Mouse (Mus musculus): ENCODE measurements around the gene Hdgfl2.

DNA sequence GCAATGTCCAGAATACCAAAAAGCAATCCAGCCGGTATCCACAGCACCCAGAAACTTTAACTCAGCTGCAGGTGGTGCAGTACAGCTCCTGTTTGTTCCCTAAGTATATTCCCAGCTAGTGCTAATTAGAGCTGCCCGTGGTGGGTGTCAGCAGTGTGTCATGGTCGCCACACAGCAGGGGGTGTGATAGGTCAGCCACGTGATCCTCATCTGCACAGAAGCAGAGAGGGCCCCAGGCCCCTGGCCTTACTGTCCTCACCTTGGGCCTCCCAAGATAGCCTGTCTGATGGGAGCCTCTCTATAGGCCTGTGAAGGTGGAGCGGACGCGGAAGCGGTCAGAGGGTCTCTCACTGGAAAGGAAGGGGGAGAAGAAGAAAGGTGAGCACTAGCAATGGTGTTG is 18.7 kb downstream of the Hdgfl2 start:
- TF ChIP-seq CTCF (IDR thresholded peaks at IDR 0.05; ENCODE audit: low read depth, low read length) (no peak), GATA1 (IDR thresholded peaks at IDR 0.05; ENCODE audit: borderline replicate concordance, low read length) (no peak)

Data from G1E (cell line).